Mouse (Mus musculus) heart, embryonic 12.5 days (tissue): ENCODE measurements around the gene Tifa. TPM values are rescaled to one million over a fixed set of nuclear protein-coding genes. Genes with fewer than 3 reads are reported as not detected.

ENCODE experiments used
- ATAC-seq: fragments of 200-750 bp; cut with Nextera tagmentation; 2 replicates; pipeline ENCODE4 v1.8.0; 2017; ENCODE audit warnings: moderate TSS enrichment, moderate library complexity; ENCODE audit not compliant: insufficient number of reproducible peaks, low FRiP score
- H3K27ac ChIP-seq: fragments of 300-500 bp; sonication (generic); 2 replicates; pipeline ENCODE4 v1.5.1; 2016; ENCODE audit warnings: mild to moderate bottlenecking, moderate library complexity; ENCODE audit not compliant: poor library complexity, severe bottlenecking
- H3K27me3 ChIP-seq: fragments of 300-500 bp; sonication (generic); replicated peaks from 2 replicates; pipeline ENCODE4 v1.6.1; 2016; ENCODE audit warnings: mild to moderate bottlenecking, moderate library complexity
- H3K36me3 ChIP-seq: fragments of 300-500 bp; sonication (generic); 2 replicates; pipeline ENCODE4 v1.6.1; 2016; ENCODE audit warnings: mild to moderate bottlenecking, moderate library complexity
- H3K4me1 ChIP-seq: fragments of 300-500 bp; sonication (generic); replicated peaks from 2 replicates; pipeline ENCODE4 v1.6.1; 2016; ENCODE audit warnings: mild to moderate bottlenecking
- H3K4me2 ChIP-seq: fragments of 300-500 bp; sonication (generic); 2 replicates; pipeline ENCODE4 v1.6.1; 2016; ENCODE audit warnings: mild to moderate bottlenecking, moderate library complexity
- H3K4me3 ChIP-seq: fragments of 300-500 bp; sonication (generic); 2 replicates; pipeline ENCODE4 v1.5.1; 2016; ENCODE audit warnings: mild to moderate bottlenecking
- H3K9ac ChIP-seq: fragments of 300-500 bp; sonication (generic); 2 replicates; pipeline ENCODE4 v1.6.1; 2016; ENCODE audit warnings: mild to moderate bottlenecking, moderate library complexity
- H3K9me3 ChIP-seq: fragments of 300-500 bp; sonication (generic); replicated peaks from 2 replicates; pipeline ENCODE4 v1.6.1; 2016; ENCODE audit warnings: mild to moderate bottlenecking, moderate library complexity
- WGBS: fragments of 180-500 bp; shearing (Covaris S2); methylation state at CpG from one replicate; pipeline ENCODE4 v1.1.7; 2016; 5-methylcytosine and 5-hydroxymethylcytosine counted together
- polyA plus RNA-seq: library from polyadenylated mRNA; unstranded; fragments of >200 nt; fragmentation: Nextera tagmentation; extraction: Ambion mirVana; gene quantifications from 2 replicates; pipeline ENCODE4 v1.2.1, GENCODE M21; 2016

Gene Tifa
- polyA plus RNA-seq, 1 experiment from 2014 or later: 2.7 TPM

GRCm38 (mm10) chr3:127868880-127869279 is 79.3 kb downstream of the Tifa start:
- Histone ChIP-seq H3K4me2 (no peak overlapping the region), H3K4me3 (no peak overlapping the region), H3K36me3 (no peaks in the 10 kb centered on the region), H3K27ac (no peak overlapping the region), H3K27me3 (no peaks in the 10 kb centered on the region), H3K9me3 (no peaks in the 10 kb centered on the region), H3K4me1 (0 out of 2 replicates have a peak, but pooled peaks cover 2% of the 10 kb centered on the region), H3K9ac (no peak overlapping the region)
- ATAC-seq: no peak
- 89% methylated on average over 5 of the region's 5 CpGs for WGBS

DNA sequence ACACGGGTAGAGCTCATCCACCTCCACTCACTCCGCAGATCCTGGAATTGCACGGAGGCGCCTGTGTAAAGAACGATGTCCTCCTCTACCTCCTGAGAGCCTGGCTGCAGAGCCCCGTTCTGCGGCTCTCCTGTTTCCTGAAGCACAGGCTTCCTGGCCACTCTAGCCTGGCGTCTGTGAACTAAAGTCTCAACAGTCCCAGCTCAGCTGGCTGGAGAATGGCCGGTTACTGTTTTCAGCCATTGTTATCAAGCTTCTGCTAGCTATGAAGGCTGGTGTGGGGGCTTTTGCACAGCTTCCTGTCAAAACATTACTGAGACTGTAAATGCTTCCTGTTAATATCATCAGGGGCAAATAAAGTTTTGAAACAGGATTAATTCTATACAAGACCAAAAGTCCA is 82.0 kb downstream of the Tifa start:
- no peak overlapping the region for H3K27ac ChIP-seq
- H3K4me3 ChIP-seq: no peak overlapping the region
- ATAC-seq: no peak
- peak overlapping the region; percentile 22; the same call in 1 of the 2 replicates for H3K4me2 ChIP-seq
- H3K9ac ChIP-seq: no peak overlapping the region
- H3K27me3 ChIP-seq: no peaks in the 10 kb centered on the region
- peaks cover 4% of the 10 kb centered on the region; the same call in 1 of the 2 replicates for H3K9me3 ChIP-seq
- peaks cover 2% of the 10 kb centered on the region; the same call in 1 of the 2 replicates for H3K36me3 ChIP-seq
- H3K4me1 ChIP-seq: no peaks in the 10 kb centered on the region
- 63% methylated on average over 9 of the region's 9 CpGs for WGBS

GRCm38 (mm10) chr3:127874254-127874883 is 84.8 kb downstream of the Tifa start:
- Histone ChIP-seq H3K4me3 (no peak overlapping the region), H3K27me3 (no peaks in the 10 kb centered on the region), H3K9ac (no peak overlapping the region), H3K4me2 (no peak overlapping the region), H3K9me3 (peaks cover 4% of the 10 kb centered on the region; the same call in 1 of the 2 replicates), H3K27ac (no peak overlapping the region), H3K36me3 (peaks cover 2% of the 10 kb centered on the region; the same call in 1 of the 2 replicates), H3K4me1 (no peaks in the 10 kb centered on the region)
- no peak for ATAC-seq
- 54% methylated on average over 4 of the region's 4 CpGs for WGBS

DNA sequence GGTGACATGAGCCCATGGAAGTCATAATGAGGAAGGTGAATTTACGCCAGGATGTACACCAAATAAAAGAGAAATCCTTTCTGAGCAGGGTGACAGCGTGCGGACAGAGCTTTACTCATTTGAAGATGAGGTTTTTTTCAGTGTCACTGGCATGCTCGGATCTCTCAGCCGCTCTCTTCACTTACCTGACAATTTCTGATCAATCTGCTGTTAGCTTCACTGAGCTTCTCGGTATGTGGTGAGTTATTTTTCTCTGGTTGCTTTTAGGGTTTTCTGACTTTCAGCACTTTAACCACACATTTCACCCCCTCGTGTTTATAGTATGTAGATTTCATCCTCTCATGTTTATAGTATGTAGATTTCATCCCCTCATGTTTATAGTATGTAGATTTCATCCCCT is 85.5 kb downstream of the Tifa start:
- ATAC-seq: no peak
- Histone ChIP-seq H3K9me3 (peaks cover 4% of the 10 kb centered on the region; the same call in 1 of the 2 replicates), H3K4me1 (no peaks in the 10 kb centered on the region), H3K4me2 (no peak overlapping the region), H3K36me3 (peaks cover 2% of the 10 kb centered on the region; the same call in 1 of the 2 replicates), H3K27ac (no peak overlapping the region), H3K27me3 (no peaks in the 10 kb centered on the region), H3K4me3 (no peak overlapping the region), H3K9ac (no peak overlapping the region)
- WGBS: 91% methylated on average over 7 of the region's 7 CpGs

- ATAC-seq: no peak
- peaks cover 2% of the 10 kb centered on the region; the same call in 1 of the 2 replicates for H3K36me3 ChIP-seq
- no peak overlapping the region for H3K27ac ChIP-seq
- H3K27me3 ChIP-seq: no peaks in the 10 kb centered on the region
- H3K9me3 ChIP-seq: peaks cover 4% of the 10 kb centered on the region; the same call in 1 of the 2 replicates
- H3K4me1 ChIP-seq: no peaks in the 10 kb centered on the region
- WGBS: 94% methylated on average over 2 of the region's 2 CpGs
- H3K9ac ChIP-seq: no peak overlapping the region
- H3K4me3 ChIP-seq: no peak overlapping the region
- H3K4me2 ChIP-seq: no peak overlapping the region
These were observed 85.9 kb downstream of the Tifa start for GRCm38 (mm10) chr3:127875509-127875908.

DNA sequence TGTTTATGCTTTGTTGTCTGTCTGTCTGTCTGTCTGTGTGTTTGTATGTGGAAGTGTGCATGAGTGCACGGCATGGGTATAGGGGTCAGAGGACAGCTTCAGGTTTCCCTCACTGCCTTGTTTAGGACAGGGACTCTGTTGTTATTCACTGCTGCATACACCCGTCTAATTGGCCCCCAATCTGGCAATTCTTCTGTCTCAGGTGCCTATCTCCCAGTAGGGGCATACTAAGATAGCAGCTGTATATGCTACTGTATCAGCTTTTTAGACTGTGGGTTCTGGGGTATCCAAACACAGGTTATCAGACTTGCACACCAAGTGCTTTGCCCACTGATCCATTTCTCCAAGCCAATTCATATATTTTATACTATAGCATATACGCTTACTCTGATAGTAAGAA is 90.4 kb downstream of the Tifa start:
- Histone ChIP-seq H3K9ac (no peak overlapping the region), H3K27ac (no peak overlapping the region), H3K27me3 (no peaks in the 10 kb centered on the region), H3K4me1 (peaks cover 10% of the 10 kb centered on the region), H3K4me3 (no peak overlapping the region), H3K9me3 (peaks cover 4% of the 10 kb centered on the region; the same call in 1 of the 2 replicates), H3K36me3 (peaks cover 2% of the 10 kb centered on the region; the same call in 1 of the 2 replicates), H3K4me2 (no peak overlapping the region)
- 81% methylated on average over 3 of the region's 3 CpGs for WGBS
- no peak for ATAC-seq

DNA sequence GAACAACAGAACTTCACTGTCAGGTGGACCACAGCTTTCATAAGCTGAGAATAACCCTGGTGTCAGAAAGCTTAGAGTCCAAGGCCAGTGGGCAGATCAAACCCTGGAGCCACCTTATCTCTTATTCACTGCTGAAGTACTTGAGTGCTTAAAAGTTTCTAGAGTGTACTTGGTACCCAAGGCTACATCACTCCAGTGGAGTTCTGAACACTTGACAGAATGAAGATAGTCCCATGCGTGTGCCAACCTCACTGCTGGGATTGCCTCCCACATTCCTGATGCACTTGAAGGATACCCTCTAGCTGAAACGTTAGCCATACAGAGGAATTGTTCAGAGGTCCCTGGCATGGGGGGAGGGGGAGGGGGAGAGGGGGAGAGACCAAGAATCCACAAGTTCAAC is 92.1 kb downstream of the Tifa start:
- Histone ChIP-seq H3K4me1 (peaks cover 10% of the 10 kb centered on the region), H3K36me3 (no peaks in the 10 kb centered on the region), H3K9ac (no peak overlapping the region), H3K9me3 (no peaks in the 10 kb centered on the region), H3K27me3 (no peaks in the 10 kb centered on the region), H3K27ac (no peak overlapping the region), H3K4me3 (no peak overlapping the region), H3K4me2 (no peak overlapping the region)
- WGBS: 52% methylated on average over 2 of the region's 2 CpGs
- ATAC-seq: no peak

Other genes with a start within 250 kb of the Tifa start
- gene Larp7, start 236.5 kb upstream of the Tifa start, polyA plus RNA-seq: 61.2 and 62.6 TPM in 2 replicates
- gene Zgrf1, start 236.3 kb upstream of the Tifa start, polyA plus RNA-seq: 9.9 and 10.0 TPM in 2 replicates
- 0.24 TPM in 1 of 2 replicates, not detected in the other for gene Neurog2, start 156.7 kb upstream of the Tifa start, polyA plus RNA-seq
- gene Alpk1, start 9.3 kb upstream of the Tifa start, polyA plus RNA-seq: 1.5 and 1.6 TPM in 2 replicates
- gene Ap1ar, start 47.7 kb downstream of the Tifa start, polyA plus RNA-seq: 37.0 and 44.8 TPM in 2 replicates
- 11.7 and 12.2 TPM in 2 replicates for gene Fam241a, start 106.5 kb downstream of the Tifa start, polyA plus RNA-seq